Mouse (Mus musculus): ENCODE data around the gene Sulf2. TPM values are rescaled to one million over a fixed set of nuclear protein-coding genes. Genes with fewer than 3 reads are reported as not detected.

Gene Sulf2
- polyA plus RNA-seq, 1 experiment from 2014 or later: 235 TPM

- H3K4me1 ChIP-seq (ENCODE audit: control insufficient read depth, insufficient read depth, low read length): peaks cover 11% of the 10 kb centered on the region
- H3K9me3 ChIP-seq (ENCODE audit: control insufficient read depth, low read depth, low read length): no peaks in the 10 kb centered on the region
- peak overlapping the region; percentile 80; the same call in 1 of the 2 replicates for H3K27ac ChIP-seq (ENCODE audit: low read length)
- WGBS: 59% methylated on average over 9 of the region's 9 CpGs
- ATAC-seq (ENCODE audit: insufficient number of reproducible peaks, insufficient read depth, low FRiP score, low read depth): no peak
- no peak overlapping the region for H3K4me3 ChIP-seq (ENCODE audit: low read depth, low read length)
- H3K36me3 ChIP-seq (ENCODE audit: control insufficient read depth, insufficient read depth, low read length): peaks cover 10% of the 10 kb centered on the region
- H3K9ac ChIP-seq (replicated peaks; ENCODE audit: low read depth, low read length): no peak overlapping the region
- no peaks in the 10 kb centered on the region for H3K27me3 ChIP-seq (ENCODE audit: control insufficient read depth, insufficient read depth, low read length)
- H3K4me2 ChIP-seq (replicated peaks; ENCODE audit: low read depth, low read length): no peak overlapping the region
These were observed 49.6 kb downstream of the Sulf2 start for GRCm38 (mm10) chr2:166105911-166106310.

- Histone ChIP-seq H3K4me2 (replicated peaks; ENCODE audit: low read depth, low read length) (no peak overlapping the region), H3K27me3 (ENCODE audit: control insufficient read depth, insufficient read depth, low read length) (no peaks in the 10 kb centered on the region), H3K9ac (replicated peaks; ENCODE audit: low read depth, low read length) (no peak overlapping the region), H3K4me3 (ENCODE audit: low read depth, low read length) (no peak overlapping the region), H3K27ac (ENCODE audit: low read length) (peak overlapping the region; percentile 11; the same call in 1 of the 2 replicates), H3K4me1 (ENCODE audit: control insufficient read depth, insufficient read depth, low read length) (peaks cover 7% of the 10 kb centered on the region; the same call in 1 of the 2 replicates), H3K9me3 (ENCODE audit: control insufficient read depth, low read depth, low read length) (no peaks in the 10 kb centered on the region), H3K36me3 (ENCODE audit: control insufficient read depth, insufficient read depth, low read length) (peaks cover 13% of the 10 kb centered on the region)
- no peak for ATAC-seq (ENCODE audit: insufficient number of reproducible peaks, insufficient read depth, low FRiP score, low read depth)
- WGBS: 79% methylated on average over 7 of the region's 7 CpGs
These were observed 52.6 kb downstream of the Sulf2 start for GRCm38 (mm10) chr2:166102893-166103292.

GRCm38 (mm10) chr2:166100309-166101262, 54.9 kb downstream of the Sulf2 start:
- WGBS: 85% methylated on average over 21 of the region's 21 CpGs
- Histone ChIP-seq H3K27ac (ENCODE audit: low read length) (no peak overlapping the region), H3K9ac (replicated peaks; ENCODE audit: low read depth, low read length) (no peak overlapping the region), H3K36me3 (ENCODE audit: control insufficient read depth, insufficient read depth, low read length) (peaks cover 13% of the 10 kb centered on the region; the same call in 1 of the 2 replicates), H3K4me2 (replicated peaks; ENCODE audit: low read depth, low read length) (no peak overlapping the region), H3K4me3 (ENCODE audit: low read depth, low read length) (no peak overlapping the region), H3K4me1 (ENCODE audit: control insufficient read depth, insufficient read depth, low read length) (no peaks in the 10 kb centered on the region), H3K27me3 (ENCODE audit: control insufficient read depth, insufficient read depth, low read length) (no peaks in the 10 kb centered on the region), H3K9me3 (ENCODE audit: control insufficient read depth, low read depth, low read length) (no peaks in the 10 kb centered on the region)
- ATAC-seq (ENCODE audit: insufficient number of reproducible peaks, insufficient read depth, low FRiP score, low read depth): no peak

- no peak overlapping the region for H3K27ac ChIP-seq (ENCODE audit: low read length)
- no peaks in the 10 kb centered on the region for H3K9me3 ChIP-seq (ENCODE audit: control insufficient read depth, low read depth, low read length)
- no peak overlapping the region for H3K4me3 ChIP-seq (ENCODE audit: low read depth, low read length)
- H3K9ac ChIP-seq (replicated peaks; ENCODE audit: low read depth, low read length): no peak overlapping the region
- H3K4me2 ChIP-seq (replicated peaks; ENCODE audit: low read depth, low read length): no peak overlapping the region
- no peak for ATAC-seq (ENCODE audit: insufficient number of reproducible peaks, insufficient read depth, low FRiP score, low read depth)
- WGBS: 65% methylated on average over 15 of the region's 15 CpGs
- H3K36me3 ChIP-seq (ENCODE audit: control insufficient read depth, insufficient read depth, low read length): peaks cover 10% of the 10 kb centered on the region; the same call in 1 of the 2 replicates
- no peaks in the 10 kb centered on the region for H3K27me3 ChIP-seq (ENCODE audit: control insufficient read depth, insufficient read depth, low read length)
- H3K4me1 ChIP-seq (ENCODE audit: control insufficient read depth, insufficient read depth, low read length): no peaks in the 10 kb centered on the region
These were observed 57.0 kb downstream of the Sulf2 start for GRCm38 (mm10) chr2:166098292-166098933.

GRCm38 (mm10) chr2:166097443-166098291, 57.8 kb downstream of the Sulf2 start:
- Histone ChIP-seq H3K36me3 (ENCODE audit: control insufficient read depth, insufficient read depth, low read length) (peaks cover 17% of the 10 kb centered on the region), H3K4me2 (replicated peaks; ENCODE audit: low read depth, low read length) (no peak overlapping the region), H3K9me3 (ENCODE audit: control insufficient read depth, low read depth, low read length) (no peaks in the 10 kb centered on the region), H3K27me3 (ENCODE audit: control insufficient read depth, insufficient read depth, low read length) (no peaks in the 10 kb centered on the region), H3K27ac (ENCODE audit: low read length) (no peak overlapping the region), H3K9ac (replicated peaks; ENCODE audit: low read depth, low read length) (no peak overlapping the region), H3K4me1 (ENCODE audit: control insufficient read depth, insufficient read depth, low read length) (no peaks in the 10 kb centered on the region), H3K4me3 (ENCODE audit: low read depth, low read length) (no peak overlapping the region)
- 77% methylated on average over 18 of the region's 18 CpGs for WGBS
- no peak for ATAC-seq (ENCODE audit: insufficient number of reproducible peaks, insufficient read depth, low FRiP score, low read depth)

GRCm38 (mm10) chr2:166096834-166097233, 58.6 kb downstream of the Sulf2 start:
- H3K36me3 ChIP-seq (ENCODE audit: control insufficient read depth, insufficient read depth, low read length): peaks cover 25% of the 10 kb centered on the region
- no peak overlapping the region for H3K4me3 ChIP-seq (ENCODE audit: low read depth, low read length)
- no peaks in the 10 kb centered on the region for H3K9me3 ChIP-seq (ENCODE audit: control insufficient read depth, low read depth, low read length)
- 94% methylated on average over 1 of the region's 1 CpGs for WGBS
- H3K9ac ChIP-seq (replicated peaks; ENCODE audit: low read depth, low read length): no peak overlapping the region
- ATAC-seq (ENCODE audit: insufficient number of reproducible peaks, insufficient read depth, low FRiP score, low read depth): no peak
- no peaks in the 10 kb centered on the region for H3K4me1 ChIP-seq (ENCODE audit: control insufficient read depth, insufficient read depth, low read length)
- no peak overlapping the region for H3K4me2 ChIP-seq (replicated peaks; ENCODE audit: low read depth, low read length)
- H3K27ac ChIP-seq (ENCODE audit: low read length): no peak overlapping the region
- no peaks in the 10 kb centered on the region for H3K27me3 ChIP-seq (ENCODE audit: control insufficient read depth, insufficient read depth, low read length)

GRCm38 (mm10) chr2:166096300-166096699, 59.2 kb downstream of the Sulf2 start:
- H3K4me3 ChIP-seq (ENCODE audit: low read depth, low read length): no peak overlapping the region
- peaks cover 25% of the 10 kb centered on the region for H3K36me3 ChIP-seq (ENCODE audit: control insufficient read depth, insufficient read depth, low read length)
- no peak overlapping the region for H3K9ac ChIP-seq (replicated peaks; ENCODE audit: low read depth, low read length)
- H3K4me2 ChIP-seq (replicated peaks; ENCODE audit: low read depth, low read length): no peak overlapping the region
- ATAC-seq (ENCODE audit: insufficient number of reproducible peaks, insufficient read depth, low FRiP score, low read depth): no peak
- H3K4me1 ChIP-seq (ENCODE audit: control insufficient read depth, insufficient read depth, low read length): no peaks in the 10 kb centered on the region
- no peaks in the 10 kb centered on the region for H3K27me3 ChIP-seq (ENCODE audit: control insufficient read depth, insufficient read depth, low read length)
- H3K9me3 ChIP-seq (ENCODE audit: control insufficient read depth, low read depth, low read length): no peaks in the 10 kb centered on the region
- 93% methylated on average over 6 of the region's 6 CpGs for WGBS
- no peak overlapping the region for H3K27ac ChIP-seq (ENCODE audit: low read length)

- Histone ChIP-seq H3K27me3 (ENCODE audit: control insufficient read depth, insufficient read depth, low read length) (no peaks in the 10 kb centered on the region), H3K27ac (ENCODE audit: low read length) (no peak overlapping the region), H3K9ac (replicated peaks; ENCODE audit: low read depth, low read length) (no peak overlapping the region), H3K36me3 (ENCODE audit: control insufficient read depth, insufficient read depth, low read length) (peaks cover 43% of the 10 kb centered on the region), H3K9me3 (ENCODE audit: control insufficient read depth, low read depth, low read length) (no peaks in the 10 kb centered on the region), H3K4me3 (ENCODE audit: low read depth, low read length) (no peak overlapping the region), H3K4me2 (replicated peaks; ENCODE audit: low read depth, low read length) (no peak overlapping the region), H3K4me1 (ENCODE audit: control insufficient read depth, insufficient read depth, low read length) (no peaks in the 10 kb centered on the region)
- ATAC-seq (ENCODE audit: insufficient number of reproducible peaks, insufficient read depth, low FRiP score, low read depth): no peak
- 90% methylated on average over 6 of the region's 6 CpGs for WGBS
These were observed 63.1 kb downstream of the Sulf2 start for GRCm38 (mm10) chr2:166092412-166092811.

Measured in stomach, embryonic 14.5 days (tissue).